Mouse (Mus musculus) cerebellum, adult 2 months (tissue): ENCODE measurements around the gene Ugt1a8.

ENCODE experiments used
- CTCF ChIP-seq: fragments of 200-500 bp; IDR thresholded peaks from 2 replicates; pipeline ENCODE4 v1.5.1; 2011; ENCODE audit warnings: low read depth, mild to moderate bottlenecking, control low read depth, low read length, moderate library complexity, borderline replicate concordance; ENCODE audit not compliant: insufficient read depth
- POLR2A ChIP-seq: fragments of 200-500 bp; IDR thresholded peaks from 2 replicates; pipeline ENCODE4 v1.6.1; 2011; ENCODE audit warnings: low read length, control low read depth, borderline replicate concordance; ENCODE audit not compliant: insufficient read depth

GRCm38 (mm10) chr1:88213061-88213460, 125.4 kb downstream of the Ugt1a8 start:
- TF ChIP-seq POLR2A: no peak
- TF ChIP-seq CTCF: no peak
